Mouse (Mus musculus) lung, postnatal 0 days (tissue): Measurements from ENCODE around the gene Ap2a1.

ENCODE experiments used
- CTCF ChIP-seq: IDR thresholded peaks from 2 replicates; pipeline ENCODE4 v1.5.1; 2016; ENCODE audit warnings: antibody characterized with exemption, mild to moderate bottlenecking
- EP300 ChIP-seq: IDR thresholded peaks from 2 replicates; pipeline ENCODE4 v1.6.1; 2016; ENCODE audit warnings: antibody characterized with exemption, mild to moderate bottlenecking, control low read depth

DNA sequence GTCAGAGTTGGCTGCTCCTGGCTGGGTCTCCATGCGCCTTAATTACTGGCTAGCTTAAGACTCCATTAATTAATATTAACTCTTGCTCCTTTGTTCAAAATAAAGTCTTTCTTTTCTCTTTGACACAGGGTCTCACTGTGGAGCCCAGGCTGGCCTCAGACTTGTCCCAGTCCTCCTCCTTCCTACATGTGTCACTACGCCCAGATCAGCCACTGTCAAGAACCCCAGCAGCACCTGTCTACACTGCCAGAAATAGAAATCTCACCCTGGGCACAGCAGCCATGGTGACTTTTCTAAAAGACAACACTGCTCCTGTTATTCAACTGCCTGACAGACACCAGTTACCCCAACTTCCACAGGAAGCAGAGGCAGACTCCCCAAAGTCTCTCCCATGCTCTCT lies 14.9 kb downstream of the Ap2a1 start:
- TF ChIP-seq CTCF (no peak), EP300 (no peak)
